Mouse (Mus musculus) MEL (cell line): ENCODE data around the gene Bpifc.

Source experiments
- CHD1 ChIP-seq: IDR thresholded peaks from 2 replicates; pipeline ENCODE4 v1.6.1; 2012; ENCODE audit warnings: low read depth, mild to moderate bottlenecking, inconsistent platforms, low read length, improper control_type of control experiment
- CTCF ChIP-seq, 3 experiments: IDR thresholded peaks in 2 of 3; conservative IDR thresholded peaks in 1 of 3; 2 replicates each; pipeline ENCODE4 v1.5.1; 2011 to 2012; ENCODE audit warnings: low read length in 3 of 3, low read depth in 2 of 3, mild to moderate bottlenecking in 2 of 3, improper control_type of control experiment in 1 of 3, inconsistent platforms in 1 of 3, mixed read lengths in 1 of 3, moderate library complexity in 1 of 3; ENCODE audit not compliant: control insufficient read depth in 1 of 3, insufficient read depth in 1 of 3, poor library complexity in 1 of 3, severe bottlenecking in 1 of 3
- EP300 ChIP-seq, 2 experiments: IDR thresholded peaks; 2 replicates each; pipeline ENCODE4 v1.6.1; 2011; ENCODE audit warnings: improper control_type of control experiment in 2 of 2, low read length in 2 of 2, low read depth in 1 of 2, mild to moderate bottlenecking in 1 of 2
- GABPA ChIP-seq: IDR thresholded peaks from 2 replicates; pipeline ENCODE4 v1.6.1; 2012; ENCODE audit warnings: low read depth, mild to moderate bottlenecking, inconsistent platforms, low read length, improper control_type of control experiment, moderate library complexity
- GATA1 ChIP-seq: IDR thresholded peaks from 2 replicates; pipeline ENCODE4 v1.6.1; 2011; ENCODE audit warnings: low read depth, low read length, improper control_type of control experiment
- MAZ ChIP-seq: IDR thresholded peaks from 2 replicates; pipeline ENCODE4 v1.6.1; 2012; ENCODE audit warnings: low read depth, mild to moderate bottlenecking, inconsistent platforms, low read length, improper control_type of control experiment
- POLR2A ChIP-seq, 2 experiments: IDR thresholded peaks; 2 replicates each; pipeline ENCODE4 v1.6.1; 2011 to 2012; ENCODE audit warnings: low read length in 2 of 2, mild to moderate bottlenecking in 2 of 2, control low read depth in 1 of 2, improper control_type of control experiment in 1 of 2, low read depth in 1 of 2, moderate library complexity in 1 of 2; ENCODE audit not compliant: control insufficient read depth in 1 of 2, insufficient read depth in 1 of 2, poor library complexity in 1 of 2
- POLR2AphosphoS5 ChIP-seq: IDR thresholded peaks from 2 replicates; pipeline ENCODE4 v1.6.1; 2012; ENCODE audit warnings: low read depth, borderline replicate concordance, mild to moderate bottlenecking, inconsistent platforms, low read length, moderate library complexity, mixed read lengths
- SIN3A ChIP-seq: IDR thresholded peaks from 2 replicates; pipeline ENCODE4 v1.6.1; 2012; ENCODE audit warnings: low read length, improper control_type of control experiment, inconsistent platforms
- TCF12 ChIP-seq: IDR thresholded peaks from 2 replicates; pipeline ENCODE4 v1.6.1; 2014; ENCODE audit warnings: low read depth, mild to moderate bottlenecking, inconsistent platforms, low read length, improper control_type of control experiment, moderate library complexity
- UBTF ChIP-seq: IDR thresholded peaks from 2 replicates; pipeline ENCODE4 v1.6.1; 2012; ENCODE audit warnings: low read depth, mild to moderate bottlenecking, inconsistent platforms, low read length, improper control_type of control experiment, moderate library complexity, borderline replicate concordance; ENCODE audit not compliant: insufficient read depth
- USF1 ChIP-seq: IDR thresholded peaks from 2 replicates; pipeline ENCODE4 v1.6.1; 2014; ENCODE audit warnings: low read depth, mild to moderate bottlenecking, inconsistent platforms, low read length, improper control_type of control experiment, moderate library complexity
- ZNF384 ChIP-seq: IDR thresholded peaks from 2 replicates; pipeline ENCODE4 v1.6.1; 2012; ENCODE audit warnings: low read depth, mild to moderate bottlenecking, inconsistent platforms, low read length, improper control_type of control experiment

DNA sequence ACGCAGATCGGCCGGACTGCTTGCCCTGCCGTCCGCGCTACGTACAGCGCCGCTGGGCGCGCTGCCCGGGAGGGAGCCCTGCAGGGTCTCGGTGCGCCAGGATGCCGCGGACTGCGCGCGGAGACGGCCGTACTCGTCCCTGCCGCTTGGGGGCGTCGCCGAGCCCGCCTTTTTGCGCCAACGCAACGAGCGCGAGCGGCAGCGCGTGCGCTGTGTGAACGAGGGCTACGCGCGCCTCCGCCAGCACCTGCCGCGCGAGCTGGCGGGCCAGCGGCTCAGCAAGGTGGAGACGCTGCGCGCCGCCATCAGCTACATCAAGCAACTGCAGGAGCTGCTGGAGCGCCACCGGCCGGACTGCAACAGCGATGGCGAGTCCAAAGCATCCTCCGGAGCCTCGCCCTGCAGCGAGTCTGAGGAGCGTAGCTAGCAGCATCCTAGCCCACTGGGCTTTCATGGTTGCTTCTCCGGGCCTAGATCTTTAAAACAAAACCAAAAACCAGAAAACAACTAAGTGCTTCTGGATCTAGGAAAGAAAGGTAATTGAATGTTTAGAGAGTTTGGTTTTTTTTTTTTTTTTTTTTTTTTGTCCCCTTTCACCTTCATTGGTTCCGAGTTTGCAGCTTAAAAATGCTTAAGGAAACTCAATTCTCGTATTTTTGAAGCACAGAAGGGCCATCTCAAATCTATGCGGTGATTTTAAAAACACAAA is 83.0 kb downstream of the Bpifc start:
- TF ChIP-seq POLR2A (IDR thresholded peaks at IDR 0.05; ENCODE audit: control insufficient read depth in 1 of 2, insufficient read depth in 1 of 2, low read depth in 1 of 2, low read length in 2 of 2, poor library complexity in 1 of 2) (no peak), ZNF384 (no peak), EP300 (IDR thresholded peaks at IDR 0.05; ENCODE audit: low read depth in 1 of 2, low read length in 2 of 2) (no peak), CHD1 (no peak), CTCF (IDR thresholded peaks at IDR 0.05 in 2 of 3, conservative IDR thresholded peaks at IDR 0.05 in 1 of 3; ENCODE audit: control insufficient read depth in 1 of 3, insufficient read depth in 1 of 3, low read depth in 2 of 3, low read length in 3 of 3, poor library complexity in 1 of 3, severe bottlenecking in 1 of 3) (no peak), UBTF (no peak), TCF12 (no peak), GABPA (no peak), GATA1 (no peak), POLR2AphosphoS5 (no peak), USF1 (no peak), SIN3A (no peak), MAZ (no peak)
